Mouse (Mus musculus): ENCODE data around the gene Prkce. TPM values are rescaled to one million over a fixed set of nuclear protein-coding genes. Genes with fewer than 3 reads are reported as not detected.

Prkce gene
- polyA plus RNA-seq (2017; shearing (Covaris generic)): 13.7 TPM

GRCm38 (mm10) chr17:86167320-86168230 is at the start of gene Prkce:
Gene Prkce, plus strand, starts transcription at chr17:86167785.

GRCm38 (mm10) chr17:86145079-86145951 is 22.3 kb upstream of the Prkce start, which contains the start of gene Srbd1:
Gene Srbd1, minus strand, starts transcription at chr17:86145175.

GRCm38 (mm10) chr17:86505183-86505631 is 337.6 kb downstream of the Prkce start, which contains the start of gene Gm10309:
Gene Gm10309, minus strand, starts transcription at chr17:86505232.

Other genes with a start within 250 kb of the Prkce start
- gene Srbd1, start 22.6 kb upstream of the Prkce start, polyA plus RNA-seq (2017; shearing (Covaris generic)): 12.0 TPM

Measured in effector memory CD4-positive, alpha-beta T cell, adult 5 months (primary cell).